Mouse (Mus musculus) right cerebral cortex, postnatal 36 days (tissue): Measurements from ENCODE around the gene Entr1.
"Not testable (repeated sequence)": the region's sequence is repeated elsewhere in the genome, so short reads cannot be mapped to it uniquely, and the experiment has no call there.

Source experiments
- DNase-seq, 2 experiments: peaks; one replicate each; pipeline ENCODE4 v3.0.0; 2022; ENCODE audit warnings: low spot score in 2 of 2, mixed read lengths in 1 of 2

Entr1 gene

GRCm38 (mm10) chr2:26388682-26389153 lies 398 bp downstream of the Entr1 start:
- DNase-seq = no peak

- no peak for DNase-seq
Observed at GRCm38 (mm10) chr2:26387713-26388112, 1.4 kb downstream of the Entr1 start.

DNA sequence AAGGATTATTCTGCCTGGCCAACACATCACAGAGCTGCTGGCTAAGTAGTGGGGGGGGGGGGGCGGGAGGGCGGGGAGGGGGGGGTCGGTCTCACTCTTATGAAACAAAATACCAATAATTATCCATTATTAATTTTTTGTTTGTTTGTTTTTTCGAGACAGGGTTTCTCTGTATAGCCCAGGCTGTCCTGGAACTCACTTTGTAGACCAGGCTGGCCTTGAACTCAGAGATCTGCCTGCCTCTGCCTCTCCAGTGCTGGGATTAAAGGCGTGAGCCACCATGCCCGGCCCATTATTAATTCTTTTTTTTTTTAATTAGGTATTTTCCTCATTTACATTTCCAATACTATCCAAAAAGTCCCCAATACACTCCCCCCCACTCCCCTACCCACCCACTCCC lies 8.2 kb downstream of the Entr1 start:
- not testable (repeated sequence) for DNase-seq

- peak; percentile 78 to 86 for DNase-seq
Observed at GRCm38 (mm10) chr2:26380131-26380771, 8.9 kb downstream of the Entr1 start, which contains the start of gene Snapc4. Gene Snapc4 (minus strand): TSS chr2:26380653.

GRCm38 (mm10) chr2:26372396-26372795 lies 16.7 kb downstream of the Entr1 start:
- DNase-seq = no peak

DNA sequence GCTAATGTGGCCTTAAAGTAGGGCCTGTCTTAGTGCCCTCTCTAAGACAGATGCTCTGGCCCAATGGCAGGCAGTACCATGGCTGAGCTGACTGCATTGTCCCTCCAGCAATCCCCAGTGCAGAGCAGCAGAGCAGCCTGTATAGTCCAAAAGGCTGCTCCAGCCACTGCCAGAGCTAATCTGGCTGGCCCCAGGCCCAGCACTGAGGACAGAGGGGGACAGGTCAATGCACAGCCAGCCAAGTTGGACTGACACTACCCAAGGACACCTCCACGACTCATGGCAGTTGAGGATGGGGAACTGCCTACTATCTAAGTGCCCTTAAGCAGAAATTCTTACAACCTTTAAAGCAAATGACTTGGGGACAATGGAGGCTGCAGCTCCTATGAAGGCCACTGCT lies 20.5 kb downstream of the Entr1 start:
- no peak for DNase-seq

GRCm38 (mm10) chr2:26367911-26368310 lies 21.2 kb downstream of the Entr1 start:
- DNase-seq = no peak

- DNase-seq = no peak
Observed at GRCm38 (mm10) chr2:26364738-26365465, 24.2 kb downstream of the Entr1 start.

GRCm38 (mm10) chr2:26363481-26363880 lies 25.6 kb downstream of the Entr1 start:
- DNase-seq = no peak

DNA sequence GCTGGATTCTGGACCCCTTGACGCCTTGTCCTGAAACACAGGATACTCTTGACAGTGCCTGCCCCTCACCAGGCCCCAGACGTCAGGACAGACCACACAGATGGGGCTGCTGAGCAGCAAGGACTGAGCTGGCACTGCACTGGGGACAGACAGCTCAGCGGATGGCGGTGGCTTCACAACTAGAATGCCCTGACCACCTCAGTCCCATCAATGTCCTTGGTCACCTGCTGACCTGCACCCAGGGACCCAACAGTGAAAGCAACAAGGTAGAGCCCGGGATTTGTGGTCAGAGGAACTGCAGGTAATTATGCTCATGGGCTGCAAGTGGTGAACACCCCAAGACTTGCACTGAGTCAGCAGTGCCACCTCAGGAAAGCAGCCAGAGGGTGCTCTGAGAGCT lies 26.1 kb downstream of the Entr1 start:
- no peak for DNase-seq

GRCm38 (mm10) chr2:26360772-26361171 lies 28.3 kb downstream of the Entr1 start, which contains the start of gene Card9:
Gene Card9 (minus strand): TSS chr2:26360918.
- no peak for DNase-seq

GRCm38 (mm10) chr2:26359983-26360382 lies 29.1 kb downstream of the Entr1 start:
- no peak for DNase-seq

DNA sequence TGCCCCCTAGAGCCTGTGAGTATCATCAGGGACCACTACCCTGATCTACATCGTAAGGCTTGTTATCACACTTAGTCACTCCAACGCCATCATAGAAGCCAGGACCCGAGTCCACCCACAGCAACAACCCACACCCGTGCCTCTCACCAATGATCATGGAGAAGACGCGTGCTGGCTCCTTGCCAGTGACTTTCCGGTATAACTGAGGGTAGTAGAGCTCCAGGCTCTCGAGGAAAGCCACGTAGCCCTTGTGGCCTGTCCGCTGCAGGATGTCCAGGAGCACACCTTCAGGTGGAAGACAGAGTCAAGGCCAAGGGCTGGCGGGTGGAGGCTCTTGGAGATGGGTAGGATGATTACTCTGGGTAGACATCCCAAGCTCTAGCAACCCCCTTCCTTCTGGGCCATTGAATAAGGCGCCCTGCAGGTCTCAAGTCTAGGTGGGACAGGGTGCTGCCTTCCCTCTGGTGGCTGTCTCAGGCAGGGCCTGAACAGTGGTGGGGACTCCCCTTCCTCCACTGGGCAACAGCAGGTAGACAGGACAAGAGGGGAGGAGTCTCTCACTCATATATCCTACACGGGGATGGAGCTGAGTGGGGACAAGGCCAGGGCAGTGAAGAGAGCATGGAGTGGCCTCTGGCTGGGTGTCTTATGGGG lies 30.3 kb downstream of the Entr1 start:
- DNase-seq = no peak

- DNase-seq = no peak
Observed at GRCm38 (mm10) chr2:26357484-26357883, 31.6 kb downstream of the Entr1 start.

- no peak for DNase-seq
Observed at GRCm38 (mm10) chr2:26356678-26357077, 32.4 kb downstream of the Entr1 start.

DNA sequence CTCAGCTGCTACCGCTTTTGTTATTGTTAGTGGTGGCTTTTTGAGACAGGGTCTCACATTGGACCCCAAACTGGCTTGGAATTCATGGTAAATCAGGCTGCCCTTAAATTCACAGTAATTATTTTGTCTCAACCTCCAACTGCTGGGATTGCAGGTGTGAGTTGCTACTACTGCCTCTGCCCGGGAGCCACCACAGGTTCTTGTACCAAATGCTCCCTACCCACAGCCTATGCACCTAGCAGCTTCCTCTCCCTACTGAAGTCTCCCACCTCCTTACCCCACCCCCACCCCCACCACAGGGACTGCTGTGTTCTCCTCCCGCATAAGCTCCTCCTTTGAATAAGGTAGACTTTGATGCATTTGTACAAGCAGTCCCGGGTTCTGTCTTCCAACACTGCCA lies 32.9 kb downstream of the Entr1 start:
- no peak for DNase-seq

- no peak for DNase-seq
Observed at GRCm38 (mm10) chr2:26354401-26354800, 34.7 kb downstream of the Entr1 start.

- no peak for DNase-seq
Observed at GRCm38 (mm10) chr2:26353066-26353980, 35.8 kb downstream of the Entr1 start.

- DNase-seq = no peak
Observed at GRCm38 (mm10) chr2:26352291-26352910, 36.7 kb downstream of the Entr1 start.

DNA sequence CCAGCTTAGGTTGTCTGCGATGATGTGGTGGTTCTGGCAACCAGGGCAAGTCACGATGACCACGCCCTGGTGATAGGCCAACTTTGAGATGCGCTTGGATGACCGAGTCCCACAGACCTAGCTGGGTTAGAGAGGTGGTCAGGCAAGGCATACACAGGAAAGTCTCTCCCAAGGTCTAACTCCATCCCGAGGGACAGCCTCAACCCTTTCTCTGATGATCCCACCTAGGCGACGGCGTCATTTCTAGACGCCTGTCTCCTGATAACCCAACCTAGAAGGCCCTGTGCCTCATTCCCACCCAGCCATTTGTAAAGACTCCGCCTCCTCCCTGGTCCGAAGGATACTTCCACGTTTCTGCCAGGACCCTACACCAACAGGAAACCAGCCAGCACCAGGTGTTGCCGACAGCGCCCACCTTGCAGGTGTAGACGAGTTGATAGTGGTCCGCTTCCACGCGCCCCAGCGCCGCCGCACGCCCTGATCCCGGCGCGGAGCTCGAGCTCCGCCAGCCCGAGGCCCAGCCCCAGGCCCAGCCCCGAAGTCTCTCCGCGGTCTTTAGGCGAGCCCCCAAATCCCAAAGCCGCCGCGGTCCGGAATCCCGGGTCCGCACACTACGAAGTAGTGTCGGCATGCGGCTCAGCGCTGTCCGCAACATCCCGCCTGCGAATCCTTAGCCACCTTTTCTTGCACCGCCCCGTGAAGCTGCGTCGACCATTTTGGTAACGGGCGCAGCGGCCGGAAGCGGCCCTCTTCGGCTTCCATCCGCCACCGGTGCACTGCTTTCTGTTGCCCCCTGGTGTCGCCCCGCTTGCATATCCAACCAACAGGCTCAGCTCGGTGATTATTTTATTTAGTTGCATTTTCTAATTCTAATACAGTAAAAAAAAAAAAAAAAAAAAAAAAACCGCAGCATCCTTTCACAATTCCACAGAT lies 37.5 kb downstream of the Entr1 start, which contains the start of gene Dnlz:
Dnlz (minus strand) TSS at position 753 of the 933 bp plus-strand sequence.
- peak; percentile 84 to 91 for DNase-seq
